Mouse (Mus musculus) E14TG2a.4 (cell line): ENCODE measurements at regions not wholly inside any gene's neighbourhood (a gene's known extent, or its start where the extent isn't known, plus 50 kb on each side); places are given as distances from the start of the nearest gene placed in this dataset.

Experiments used
- CTCF ChIP-seq: conservative IDR thresholded peaks from 2 replicates; pipeline ENCODE4 v1.5.1; 2014; ENCODE audit warnings: low read length
- NANOG ChIP-seq: IDR thresholded peaks from 2 replicates; pipeline ENCODE4 v1.6.1; 2014; ENCODE audit warnings: borderline replicate concordance, low read length, mixed read lengths
- POU5F1 ChIP-seq: IDR thresholded peaks from 2 replicates; pipeline ENCODE4 v1.6.1; 2014; ENCODE audit warnings: low read length, borderline replicate concordance

DNA sequence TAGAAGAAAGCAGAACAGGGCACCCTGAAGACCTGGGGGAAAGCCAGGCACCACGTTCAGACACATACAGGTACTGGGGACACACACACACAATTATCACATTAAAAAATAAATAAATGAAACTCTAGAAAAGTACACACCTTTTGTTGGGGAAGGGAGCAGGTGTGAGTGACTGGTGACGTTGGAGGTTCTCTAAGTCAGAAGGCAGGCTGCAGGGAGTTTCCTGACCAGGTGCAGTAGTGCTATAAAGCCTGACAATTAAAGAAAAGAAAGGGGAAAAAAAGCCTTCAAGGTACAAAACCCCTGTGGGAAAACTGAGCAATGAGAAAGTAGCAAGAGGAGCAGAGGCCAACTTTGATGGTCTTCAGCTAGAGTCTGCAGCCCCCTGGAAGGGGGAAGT is 145.1 kb upstream of the Nfe2l3 start:
- TF ChIP-seq CTCF (no peak), POU5F1 (no peak), NANOG (no peak)
